Mouse (Mus musculus): ENCODE data around the gene Ier5l.

The Ier5l gene

GRCm38 (mm10) chr2:30474039-30474438 is at the start of gene Ier5l:
Gene Ier5l (minus strand): TSS chr2:30474219.
- peak; percentile 70 for DNase-seq

- no peak for DNase-seq
Measured at GRCm38 (mm10) chr2:30523727-30524126, 49.7 kb upstream of the Ier5l start.

DNA sequence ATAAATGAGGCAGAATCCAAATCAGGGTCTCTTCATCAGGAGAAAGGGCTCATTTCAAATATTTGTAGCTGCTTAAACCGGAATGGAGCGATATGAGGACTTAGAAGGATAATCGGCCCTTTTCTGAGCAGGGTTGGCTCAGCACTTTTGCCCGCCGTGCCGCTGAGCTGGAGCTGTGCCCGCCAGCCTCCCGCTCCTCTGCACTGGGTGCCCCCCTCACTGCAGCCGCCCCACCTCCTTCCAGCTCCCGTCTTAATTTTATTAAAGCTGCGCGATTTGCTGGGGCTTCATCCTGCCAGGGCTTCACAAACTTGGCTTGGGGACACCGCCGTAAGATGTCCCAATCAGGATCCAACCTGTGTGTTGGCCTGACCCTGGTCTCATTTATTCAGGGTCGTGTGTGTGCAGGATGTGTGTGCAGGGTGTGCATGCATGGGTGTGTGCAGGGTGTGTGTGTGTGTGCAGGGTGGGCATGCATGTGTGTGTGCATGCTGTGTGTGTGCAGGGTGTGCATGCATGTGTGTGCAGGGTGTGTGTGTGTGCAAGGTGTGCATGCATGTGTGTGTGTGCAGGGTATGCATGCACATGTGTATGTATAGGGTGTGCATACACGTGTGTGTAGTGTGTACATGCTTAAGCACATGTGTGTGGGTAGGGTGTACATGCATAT is 36.8 kb upstream of the Ier5l start:
- DNase-seq = no peak

DNA sequence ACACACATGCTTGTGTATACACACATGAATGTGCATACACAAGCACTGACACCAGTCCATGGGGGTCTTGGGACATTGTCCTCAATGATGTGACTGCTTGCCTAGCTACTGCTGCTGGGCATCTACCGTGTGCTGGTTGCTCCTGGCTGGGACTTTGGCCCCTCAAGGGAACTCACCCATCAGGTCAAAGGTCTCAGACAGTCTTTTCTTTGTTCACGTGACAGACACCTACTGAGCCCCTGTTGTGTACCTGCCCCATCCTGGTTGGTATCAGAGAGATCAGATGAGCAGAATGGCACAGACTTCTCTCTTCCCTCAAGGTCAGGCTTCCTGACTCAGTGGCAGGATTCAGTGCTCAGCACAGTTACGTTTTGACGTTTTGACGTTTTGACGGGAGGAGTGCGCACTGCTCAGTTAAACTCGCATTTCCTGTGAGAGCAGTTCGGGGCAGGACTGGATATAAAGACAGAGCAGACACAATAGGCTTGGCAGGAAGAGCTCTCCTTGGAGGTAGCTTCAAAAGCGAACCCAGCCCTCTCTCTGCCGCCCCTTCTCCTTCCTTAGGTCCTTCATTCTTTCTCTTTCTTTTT is 33.2 kb upstream of the Ier5l start:
- DNase-seq = no peak

DNA sequence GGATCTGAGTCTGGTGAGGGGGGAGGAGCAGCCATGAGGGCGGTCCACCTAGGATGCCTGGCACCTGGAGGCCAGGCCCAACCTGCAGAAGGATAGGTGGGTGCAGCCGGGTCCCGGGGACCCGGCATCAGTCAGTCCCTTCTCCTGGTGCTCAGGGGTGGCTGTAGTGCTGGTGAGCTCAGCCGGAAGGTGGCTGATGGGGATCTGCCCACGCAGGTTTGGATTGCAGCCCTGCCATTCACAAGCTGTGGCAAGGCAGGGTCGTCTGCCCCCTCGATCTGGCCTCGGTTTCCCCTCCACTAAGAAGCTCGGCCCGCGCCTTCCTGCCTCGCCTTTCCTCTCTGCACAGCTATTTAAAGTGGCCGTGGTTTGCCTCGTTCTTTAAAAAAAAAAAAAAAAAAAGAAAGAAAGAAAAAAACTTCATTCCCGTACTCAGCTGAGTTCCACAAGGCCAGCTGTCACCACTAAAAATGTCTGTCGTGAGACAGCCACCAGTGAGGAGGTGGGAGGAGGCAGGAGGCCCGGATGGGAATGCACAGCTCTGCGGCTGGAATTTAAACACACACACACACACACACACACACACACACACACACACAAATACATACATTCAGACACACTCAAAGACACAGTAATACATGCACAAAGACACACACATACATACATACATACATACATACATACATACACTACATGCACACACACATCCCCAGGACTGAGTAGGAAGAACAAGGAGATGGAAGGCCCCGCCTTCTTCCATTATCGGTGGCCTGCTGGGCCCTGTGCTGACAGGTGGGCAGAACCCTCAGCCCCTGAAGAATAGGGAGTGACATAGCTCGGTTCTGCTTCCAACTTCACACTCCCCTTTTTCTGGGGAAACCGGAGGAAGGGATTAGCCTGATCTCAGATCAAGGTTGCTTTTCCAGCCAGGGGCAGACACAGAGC is 29.9 kb upstream of the Ier5l start:
- no peak for DNase-seq

- DNase-seq = no peak
Measured at GRCm38 (mm10) chr2:30501701-30502100, 27.7 kb upstream of the Ier5l start.

- peak; percentile 65 for DNase-seq
Measured at GRCm38 (mm10) chr2:30495909-30496861, 22.2 kb upstream of the Ier5l start.

- DNase-seq = peak; percentile 17
Measured at GRCm38 (mm10) chr2:30495000-30495908, 21.2 kb upstream of the Ier5l start.

DNA sequence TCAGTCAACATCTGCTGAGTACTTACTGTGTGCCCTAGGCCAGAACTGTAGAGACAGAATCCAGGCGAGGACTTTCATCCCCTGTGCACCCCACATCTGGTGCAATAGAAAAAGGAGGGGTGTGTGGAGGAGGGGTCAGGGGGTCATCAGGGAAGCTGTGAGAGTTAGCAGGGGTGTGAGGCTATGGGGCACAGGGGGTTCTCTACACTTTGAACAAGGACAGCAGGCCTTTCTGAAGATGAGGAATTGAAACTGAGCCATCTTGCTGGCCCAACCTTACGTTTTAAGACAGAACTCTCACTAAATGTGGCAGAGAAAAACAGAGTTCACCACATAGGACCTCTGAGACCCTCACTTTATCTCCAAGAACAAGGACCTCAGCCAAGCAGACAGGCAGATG is 16.4 kb upstream of the Ier5l start:
- no peak for DNase-seq

DNA sequence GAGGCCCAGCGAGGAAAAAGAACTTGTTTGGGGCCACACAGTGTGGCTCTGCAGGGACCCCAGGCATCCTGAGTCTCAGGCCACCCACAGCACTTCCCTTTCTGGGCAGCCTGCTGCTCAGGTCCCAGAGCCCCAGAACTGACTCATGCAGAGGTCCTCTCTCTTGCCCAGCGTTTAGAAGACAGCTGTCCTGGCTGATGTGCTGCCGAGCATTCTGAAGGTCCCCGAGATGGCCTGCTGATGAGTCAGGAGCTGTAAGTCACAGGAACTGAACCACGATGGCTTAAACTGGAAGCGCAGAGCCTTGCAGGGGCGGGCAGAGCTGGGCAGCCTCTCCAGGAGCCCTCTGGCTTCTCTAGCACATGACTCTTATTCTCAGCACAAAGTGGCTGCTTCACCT is 13.6 kb upstream of the Ier5l start:
- no peak for DNase-seq

GRCm38 (mm10) chr2:30478526-30478925 is 4.5 kb upstream of the Ier5l start:
- DNase-seq = no peak

DNA sequence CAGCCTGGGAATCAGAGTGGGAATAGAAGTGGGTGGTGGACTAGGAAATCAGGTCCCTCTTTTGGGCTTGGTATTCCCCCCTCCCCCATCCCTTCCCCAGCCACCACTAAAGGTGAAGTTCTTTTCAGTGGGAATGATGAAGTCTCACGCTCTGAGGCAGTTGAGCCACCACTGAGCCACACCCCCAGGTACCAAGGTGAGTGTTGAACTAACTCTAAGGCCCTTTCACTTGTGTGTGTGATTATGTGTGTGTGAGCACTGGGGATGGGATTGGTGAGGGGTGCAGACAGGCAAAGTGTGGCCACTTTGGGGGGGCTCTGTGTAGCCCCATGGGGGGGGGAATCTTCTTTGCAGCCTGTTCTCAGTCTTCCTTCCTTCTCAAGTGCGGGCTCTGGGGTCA is 2.2 kb upstream of the Ier5l start:
- no peak for DNase-seq

- DNase-seq = no peak
Measured at GRCm38 (mm10) chr2:30475457-30475856, 1.4 kb upstream of the Ier5l start.

GRCm38 (mm10) chr2:30474776-30475175 is 757 bp upstream of the Ier5l start:
- DNase-seq = no peak

GRCm38 (mm10) chr2:30473431-30474031 is 488 bp downstream of the Ier5l start:
- no peak for DNase-seq

- no peak for DNase-seq
Measured at GRCm38 (mm10) chr2:30472731-30473351, 1.2 kb downstream of the Ier5l start.

DNA sequence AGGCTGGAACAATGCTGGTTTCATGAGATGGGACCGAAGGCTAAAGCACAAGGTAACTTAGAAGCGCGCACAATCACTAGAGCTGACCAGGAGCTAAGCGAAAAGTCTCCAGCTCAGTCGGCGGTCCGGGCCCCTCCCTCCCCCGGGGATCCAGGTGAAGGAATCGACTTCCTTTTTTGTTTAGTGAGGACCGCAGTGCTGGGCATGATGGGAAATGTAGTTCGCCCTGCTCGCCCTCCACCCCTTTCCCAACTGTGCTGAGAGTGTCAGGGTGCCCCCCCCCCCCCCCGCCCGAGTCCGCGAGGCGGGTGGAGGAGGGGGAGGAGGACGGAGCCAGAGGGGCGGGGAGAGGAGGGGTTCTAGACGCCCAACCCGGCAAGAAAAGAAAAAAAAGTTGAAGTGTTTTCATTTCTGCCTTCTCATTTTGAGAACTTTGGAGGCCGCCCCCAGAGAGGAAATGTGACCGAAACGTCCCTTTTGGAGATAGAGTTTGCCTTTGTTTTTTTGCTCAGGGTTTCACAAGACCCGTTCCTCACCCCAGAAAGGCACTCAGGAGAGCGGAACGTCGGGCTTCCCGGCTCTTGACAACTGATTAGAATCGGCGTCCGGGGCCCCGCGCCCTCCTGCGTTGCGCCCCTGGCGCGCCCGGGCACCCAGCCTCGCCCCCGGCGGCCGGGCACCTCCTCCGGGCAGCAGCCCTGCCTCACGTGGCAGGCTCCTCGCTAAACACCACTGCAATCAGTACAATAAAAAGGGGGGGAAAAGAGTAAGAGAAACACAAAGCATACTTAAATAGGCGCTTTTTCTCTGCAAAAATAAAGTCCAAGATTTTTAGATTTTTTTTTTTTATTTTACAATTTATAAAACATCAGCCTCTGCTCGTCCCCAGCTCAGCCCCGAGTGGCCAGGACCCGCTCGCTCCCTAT is 2.0 kb downstream of the Ier5l start:
- peak; percentile 54 for DNase-seq

DNA sequence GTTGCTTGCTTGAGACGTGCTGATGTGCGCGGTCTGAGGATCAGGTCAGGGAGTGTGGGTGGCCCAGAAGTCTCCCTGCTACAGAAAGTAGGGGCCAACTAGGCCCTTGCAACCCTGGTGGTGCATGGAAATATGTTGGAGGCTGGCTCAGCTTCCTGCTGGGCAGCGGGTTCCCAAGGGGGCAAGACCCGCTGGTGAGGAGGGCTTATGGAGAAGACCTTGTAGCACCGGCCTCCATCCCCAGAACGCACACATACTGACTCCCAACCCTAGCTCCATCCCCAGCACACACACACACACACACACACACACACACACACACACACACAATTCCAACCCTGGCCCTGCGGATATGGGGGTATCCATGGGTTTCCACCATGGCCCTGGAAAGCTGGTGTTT is 3.0 kb downstream of the Ier5l start:
- peak; percentile 41 for DNase-seq
